Mouse (Mus musculus): ENCODE results near the gene Pigx. TPM values are rescaled to one million over a fixed set of nuclear protein-coding genes. Genes with fewer than 3 reads are reported as not detected.
"Not testable (repeated sequence)": the region's sequence is repeated elsewhere in the genome, so short reads cannot be mapped to it uniquely, and the experiment has no call there.

Pigx gene
- polyA plus RNA-seq, 1 experiment from 2014 or later = 105 TPM

- Histone ChIP-seq H3K36me3 (ENCODE audit: insufficient read depth) (peaks cover 7% of the 10 kb centered on the region; the same call in 1 of the 2 replicates), H3K27me3 (ENCODE audit: insufficient read depth, low read length) (no peaks in the 10 kb centered on the region), H3K9ac (peak overlapping the region; percentile 96), H3K27ac (ENCODE audit: low read depth) (peak overlapping the region; percentile 91), H3K4me2 (peak overlapping the region; percentile 66), H3K4me3 (ENCODE audit: low read depth, low read length) (peak overlapping the region; percentile 73), H3K4me1 (ENCODE audit: insufficient read depth) (peaks cover 10% of the 10 kb centered on the region; the same call in 1 of the 2 replicates), H3K9me3 (ENCODE audit: low read depth, low read length) (no peaks in the 10 kb centered on the region)
- ATAC-seq (ENCODE audit: insufficient read depth) = no peak
- WGBS = 2% methylated on average over 13 of the region's 13 CpGs
- no peak for TF ChIP-seq CTCF (IDR thresholded peaks at IDR 0.05; ENCODE audit: low read depth)
- peak; percentile 50 for DNase-seq
Measured at GRCm38 (mm10) chr16:32077648-32078407, 21.7 kb downstream of the Pigx start.

- ATAC-seq (ENCODE audit: insufficient read depth) (no peak), DNase-seq (peak; percentile 41)
- H3K36me3 ChIP-seq (ENCODE audit: insufficient read depth) = no peaks in the 10 kb centered on the region; the same call in 1 of the 2 replicates
- H3K27me3 ChIP-seq (ENCODE audit: insufficient read depth, low read length) = no peaks in the 10 kb centered on the region
- no peaks in the 10 kb centered on the region for H3K9me3 ChIP-seq (ENCODE audit: low read depth, low read length)
- H3K27ac ChIP-seq (ENCODE audit: low read depth) = no peak overlapping the region
- H3K4me1 ChIP-seq (ENCODE audit: insufficient read depth) = peaks cover 10% of the 10 kb centered on the region; the same call in 1 of the 2 replicates
- H3K9ac ChIP-seq = no peak overlapping the region
- WGBS = 40% methylated on average over 3 of the region's 3 CpGs
- no peak overlapping the region for H3K4me3 ChIP-seq (ENCODE audit: low read depth, low read length)
- no peak for TF ChIP-seq CTCF (IDR thresholded peaks at IDR 0.05; ENCODE audit: low read depth)
- peak overlapping the region; percentile 32; the same call in 1 of the 2 replicates for H3K4me2 ChIP-seq
Measured at GRCm38 (mm10) chr16:32076406-32076805, 23.1 kb downstream of the Pigx start.

- Histone ChIP-seq H3K27ac (ENCODE audit: low read depth) (no peak overlapping the region), H3K9ac (no peak overlapping the region), H3K4me2 (no peak overlapping the region), H3K4me1 (ENCODE audit: insufficient read depth) (peaks cover 10% of the 10 kb centered on the region; the same call in 1 of the 2 replicates), H3K36me3 (ENCODE audit: insufficient read depth) (no peaks in the 10 kb centered on the region; the same call in 1 of the 2 replicates), H3K9me3 (ENCODE audit: low read depth, low read length) (no peaks in the 10 kb centered on the region), H3K4me3 (ENCODE audit: low read depth, low read length) (no peak overlapping the region), H3K27me3 (ENCODE audit: insufficient read depth, low read length) (no peaks in the 10 kb centered on the region)
- DNase-seq (no peak), ATAC-seq (ENCODE audit: insufficient read depth) (no peak)
- TF ChIP-seq CTCF (IDR thresholded peaks at IDR 0.05; ENCODE audit: low read depth) = no peak
- 61% methylated on average over 1 of the region's 1 CpGs for WGBS
Measured at GRCm38 (mm10) chr16:32075762-32076161, 23.8 kb downstream of the Pigx start.

- not testable (repeated sequence) for H3K9me3 ChIP-seq (ENCODE audit: low read depth, low read length); H3K4me2 ChIP-seq; H3K27me3 ChIP-seq (ENCODE audit: insufficient read depth, low read length); H3K27ac ChIP-seq (ENCODE audit: low read depth); DNase-seq; H3K4me1 ChIP-seq (ENCODE audit: insufficient read depth); ATAC-seq (ENCODE audit: insufficient read depth); H3K36me3 ChIP-seq (ENCODE audit: insufficient read depth); H3K9ac ChIP-seq; H3K4me3 ChIP-seq (ENCODE audit: low read depth, low read length)
- 51% methylated on average over 3 of the region's 4 CpGs for WGBS
Measured at GRCm38 (mm10) chr16:32070070-32070469, 29.5 kb downstream of the Pigx start.

GRCm38 (mm10) chr16:32068389-32069300, 30.9 kb downstream of the Pigx start:
- no peak for DNase-seq
- H3K9me3 ChIP-seq (ENCODE audit: low read depth, low read length) = no peaks in the 10 kb centered on the region
- TF ChIP-seq CTCF (IDR thresholded peaks at IDR 0.05; ENCODE audit: low read depth) = no peak
- no peak overlapping the region for H3K4me2 ChIP-seq
- H3K27me3 ChIP-seq (ENCODE audit: insufficient read depth, low read length) = no peaks in the 10 kb centered on the region
- ATAC-seq (ENCODE audit: insufficient read depth) = no peak
- H3K9ac ChIP-seq = no peak overlapping the region
- H3K4me3 ChIP-seq (ENCODE audit: low read depth, low read length) = no peak overlapping the region
- H3K27ac ChIP-seq (ENCODE audit: low read depth) = no peak overlapping the region
- H3K36me3 ChIP-seq (ENCODE audit: insufficient read depth) = no peaks in the 10 kb centered on the region; the same call in 1 of the 2 replicates
- H3K4me1 ChIP-seq (ENCODE audit: insufficient read depth) = no peaks in the 10 kb centered on the region
- 63% methylated on average over 12 of the region's 12 CpGs for WGBS

- Histone ChIP-seq H3K4me3 (ENCODE audit: low read depth, low read length) (no peak overlapping the region), H3K4me1 (ENCODE audit: insufficient read depth) (no peaks in the 10 kb centered on the region), H3K27me3 (ENCODE audit: insufficient read depth, low read length) (no peaks in the 10 kb centered on the region), H3K4me2 (no peak overlapping the region), H3K9me3 (ENCODE audit: low read depth, low read length) (no peaks in the 10 kb centered on the region), H3K27ac (ENCODE audit: low read depth) (no peak overlapping the region), H3K9ac (no peak overlapping the region), H3K36me3 (ENCODE audit: insufficient read depth) (no peaks in the 10 kb centered on the region)
- DNase-seq (no peak), ATAC-seq (ENCODE audit: insufficient read depth) (no peak)
- TF ChIP-seq CTCF (IDR thresholded peaks at IDR 0.05; ENCODE audit: low read depth) = no peak
- 94% methylated on average over 1 of the region's 1 CpGs for WGBS
Measured at GRCm38 (mm10) chr16:32066899-32067298, 32.6 kb downstream of the Pigx start.

- H3K27me3 ChIP-seq (ENCODE audit: insufficient read depth, low read length) = no peaks in the 10 kb centered on the region
- no peaks in the 10 kb centered on the region for H3K36me3 ChIP-seq (ENCODE audit: insufficient read depth)
- no peaks in the 10 kb centered on the region for H3K9me3 ChIP-seq (ENCODE audit: low read depth, low read length)
- H3K9ac ChIP-seq = no peak overlapping the region
- no peak overlapping the region for H3K4me2 ChIP-seq
- WGBS = 61% methylated on average over 7 of the region's 7 CpGs
- H3K4me3 ChIP-seq (ENCODE audit: low read depth, low read length) = no peak overlapping the region
- ATAC-seq (ENCODE audit: insufficient read depth) (no peak), DNase-seq (no peak)
- no peak overlapping the region for H3K27ac ChIP-seq (ENCODE audit: low read depth)
- H3K4me1 ChIP-seq (ENCODE audit: insufficient read depth) = no peaks in the 10 kb centered on the region
- no peak for TF ChIP-seq CTCF (IDR thresholded peaks at IDR 0.05; ENCODE audit: low read depth)
Measured at GRCm38 (mm10) chr16:32063900-32064299, 35.6 kb downstream of the Pigx start.

Measured in lung, embryonic 14.5 days (tissue).